Mouse (Mus musculus) spleen, adult 2 months (tissue): Measurements from ENCODE around the gene Tubgcp6. TPM values are rescaled to one million over a fixed set of nuclear protein-coding genes. Genes with fewer than 3 reads are reported as not detected.
A peak's percentile ranks its signal among the peaks of the same experiment; 100 is the strongest.

ENCODE experiments used
- DNase-seq, 2 experiments: peaks; one replicate each; pipeline versions ENCODE4 v3.0.0 to v3.0.0-alpha.2; 2012 to 2021; ENCODE audit warnings: low spot score in 2 of 2, low read depth in 1 of 2
- H3K27ac ChIP-seq: fragments of 200-500 bp; 2 replicates; pipeline ENCODE4 v1.5.1; 2012; ENCODE audit warnings: low read length, inconsistent platforms; ENCODE audit not compliant: insufficient read depth
- H3K27me3 ChIP-seq: fragments of 200-500 bp; 2 replicates; pipeline ENCODE4 v1.6.1; 2012; ENCODE audit warnings: mild to moderate bottlenecking, moderate library complexity, low read length, inconsistent platforms; ENCODE audit not compliant: control insufficient read depth, insufficient read depth
- H3K36me3 ChIP-seq: fragments of 200-500 bp; 2 replicates; pipeline ENCODE4 v1.6.1; 2012; ENCODE audit warnings: mild to moderate bottlenecking, low read length, inconsistent platforms; ENCODE audit not compliant: control insufficient read depth, insufficient read depth
- H3K4me1 ChIP-seq: fragments of 200-500 bp; 2 replicates; pipeline ENCODE4 v1.6.1; 2011; ENCODE audit warnings: inconsistent platforms; ENCODE audit not compliant: control insufficient read depth, insufficient read depth, insufficient read length
- H3K4me3 ChIP-seq: fragments of 200-500 bp; 2 replicates; pipeline ENCODE4 v1.5.1; 2011; ENCODE audit warnings: mild to moderate bottlenecking, inconsistent platforms; ENCODE audit not compliant: insufficient read depth, insufficient read length; ENCODE audit errors: extremely low read depth
- CTCF ChIP-seq: fragments of 200-500 bp; IDR thresholded peaks from 2 replicates; pipeline ENCODE4 v1.5.1; 2011; ENCODE audit warnings: mild to moderate bottlenecking, inconsistent platforms; ENCODE audit not compliant: insufficient read depth, insufficient read length, insufficient replicate concordance; ENCODE audit errors: extremely low read depth
- POLR2A ChIP-seq: fragments of 200-500 bp; IDR thresholded peaks from 2 replicates; pipeline ENCODE4 v1.6.1; 2011; ENCODE audit warnings: low read depth, low read length, inconsistent platforms
- WGBS: fragments of 180-500 bp; shearing (Covaris S2); methylation state at CpG from one replicate; pipeline ENCODE4 v1.1.7; 2018; 5-methylcytosine and 5-hydroxymethylcytosine counted together
- polyA plus RNA-seq: library from polyadenylated mRNA; depleted of rRNA; stranded (reverse); fragments of >200 nt; gene quantifications from 2 replicates; pipeline ENCODE4 v1.2.3, GENCODE M21; 2012; rRNA removed

Tubgcp6 gene
- 38.4 and 45.1 TPM in 2 replicates for polyA plus RNA-seq

DNA sequence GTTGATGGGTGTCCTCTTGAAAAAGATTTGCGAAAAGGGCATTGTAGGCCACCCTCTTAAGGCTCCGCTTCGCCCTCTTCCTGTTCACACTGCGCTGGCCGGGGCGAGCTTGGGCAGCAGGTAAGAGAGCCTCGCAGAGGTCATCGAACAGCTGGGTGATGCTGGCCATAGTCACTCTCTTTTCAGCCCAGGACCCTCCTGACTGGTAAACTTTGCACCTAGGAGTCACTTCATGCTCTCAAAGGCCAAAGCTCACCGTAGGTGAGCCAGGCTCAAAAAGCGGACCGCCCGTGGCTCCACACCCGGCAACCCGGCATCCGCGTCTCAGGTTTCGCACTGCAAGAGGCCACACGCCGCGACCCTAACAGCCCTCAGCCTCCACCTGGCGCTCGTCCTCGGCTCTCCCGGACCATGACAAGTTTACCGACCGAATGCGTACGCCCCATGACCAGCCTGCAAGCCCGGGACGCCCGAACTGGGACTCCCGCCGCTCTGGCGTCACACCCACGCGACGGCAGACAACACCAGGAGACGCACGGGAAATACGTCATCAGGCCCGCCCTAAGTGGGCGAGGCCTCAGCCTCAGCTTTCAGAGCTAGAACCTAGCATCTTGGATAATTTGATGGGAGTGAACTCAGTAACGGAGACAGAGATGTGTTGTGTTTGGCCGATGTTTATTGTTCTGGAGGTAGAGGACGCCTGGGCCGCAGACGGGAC, at the start of gene Tubgcp6:
Tubgcp6 (minus strand) TSS at position 464 of the 718 bp plus-strand sequence.
- peak; percentile 80 to 91 for DNase-seq
- 1% methylated on average over 47 of the region's 47 CpGs for WGBS
- peaks cover 15% of the 10 kb centered on the region for H3K4me1 ChIP-seq

DNA sequence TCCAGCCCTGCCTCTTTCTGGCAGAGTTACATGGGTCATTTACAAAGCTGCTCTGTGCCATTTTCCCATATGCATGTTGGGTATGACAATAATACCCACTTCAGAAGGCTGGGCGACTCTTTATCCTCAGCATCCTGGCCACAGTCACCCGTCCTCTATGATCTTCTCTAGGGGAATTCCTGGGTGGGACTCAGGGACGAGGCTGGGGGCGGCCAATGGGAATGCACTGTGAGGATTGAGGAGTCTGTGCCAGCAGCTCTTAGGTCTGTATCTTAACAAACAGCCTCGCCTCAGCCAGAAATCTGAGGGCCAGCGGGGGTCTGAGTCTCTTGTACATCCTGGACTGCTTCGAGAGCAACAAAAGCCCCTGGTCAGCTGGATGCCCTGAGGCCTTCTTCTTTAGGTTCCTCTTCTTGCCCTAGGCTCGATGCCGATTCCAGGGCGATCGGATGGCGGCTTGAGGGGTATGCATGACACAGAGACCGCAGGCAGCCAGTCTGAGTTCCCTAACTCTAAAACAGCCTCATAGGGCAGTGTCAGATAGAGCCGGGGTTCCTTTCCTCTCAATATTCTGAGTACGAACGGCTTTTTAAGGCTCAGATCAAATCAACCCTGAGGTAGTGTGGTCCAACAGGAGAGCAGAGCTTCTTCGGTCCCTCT, 49.5 kb upstream of the Tubgcp6 start:
- TF ChIP-seq POLR2A: no peak
- Histone ChIP-seq H3K4me3 (peak overlapping the region; percentile 66), H3K36me3 (no peaks in the 10 kb centered on the region), H3K27ac (peak overlapping the region; percentile 55), H3K4me1 (peaks cover 17% of the 10 kb centered on the region; the same call in 1 of the 2 replicates), H3K27me3 (no peaks in the 10 kb centered on the region)
- DNase-seq: no peak
- 27% methylated on average over 17 of the region's 17 CpGs for WGBS

More for the DNA sequence above, at the start of gene Tubgcp6:
- peaks cover 9% of the 10 kb centered on the region for H3K36me3 ChIP-seq
- peak; percentile 41; the same call in 1 of the 2 replicates for TF ChIP-seq POLR2A
- no peak for TF ChIP-seq CTCF
- no peaks in the 10 kb centered on the region for H3K27me3 ChIP-seq
- peak within 1 kb of the TSS; percentile 55 for H3K27ac ChIP-seq
- peak within 1 kb of the TSS; percentile 97 for H3K4me3 ChIP-seq

DNA sequence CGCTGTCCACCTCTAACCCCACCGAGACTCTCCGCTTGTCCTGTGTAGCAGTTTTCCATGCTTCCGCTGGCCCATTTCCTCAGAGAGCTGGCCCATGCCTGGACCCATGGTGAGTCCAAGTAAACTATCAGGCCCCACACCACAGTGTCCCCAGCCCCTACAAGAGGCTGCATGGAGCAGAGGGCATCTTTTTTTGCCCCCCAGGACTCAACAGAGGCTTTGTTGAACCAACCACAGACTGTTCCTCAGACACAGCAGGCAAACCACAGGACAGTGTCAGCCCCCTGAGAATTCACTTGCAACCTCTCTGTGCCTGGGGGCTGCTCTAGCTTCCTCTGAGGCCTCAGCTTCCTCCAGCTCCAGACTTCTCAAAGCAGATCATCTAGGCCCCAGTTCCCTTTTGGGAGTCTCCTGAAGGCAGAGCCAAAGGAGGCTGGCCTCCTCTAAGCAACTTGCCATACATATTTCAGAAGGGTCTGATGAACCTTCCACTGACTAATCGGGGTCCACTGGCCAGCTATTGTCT, 48.7 kb upstream of the Tubgcp6 start:
- WGBS: 73% methylated on average over 5 of the region's 5 CpGs
- H3K27ac ChIP-seq: no peak overlapping the region
- no peak overlapping the region for H3K4me3 ChIP-seq
- TF ChIP-seq CTCF: no peak
- no peak for TF ChIP-seq POLR2A
- H3K4me1 ChIP-seq: peaks cover 10% of the 10 kb centered on the region; the same call in 1 of the 2 replicates
- no peaks in the 10 kb centered on the region for H3K27me3 ChIP-seq
- no peaks in the 10 kb centered on the region for H3K36me3 ChIP-seq
- DNase-seq: no peak

DNA sequence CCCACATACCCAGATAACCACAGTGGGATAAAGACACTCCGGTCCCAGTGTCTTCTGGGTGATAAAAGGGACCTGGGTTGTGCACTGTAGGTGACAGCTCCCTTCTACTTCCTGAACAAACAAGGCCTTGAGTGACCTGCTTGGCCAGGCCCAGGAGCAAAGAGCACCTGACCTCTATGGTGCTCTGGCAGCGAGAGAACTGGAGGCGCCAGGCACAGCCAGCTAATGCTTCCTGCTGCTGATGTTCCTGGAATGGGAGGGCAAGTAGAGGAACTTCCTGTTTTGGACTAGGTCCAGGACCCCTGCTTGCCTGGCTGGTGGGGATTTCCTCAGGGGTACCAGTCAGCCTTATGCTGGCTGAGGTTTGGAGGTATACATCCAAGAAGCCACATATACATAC, 47.2 kb upstream of the Tubgcp6 start:
- peaks cover 10% of the 10 kb centered on the region; the same call in 1 of the 2 replicates for H3K4me1 ChIP-seq
- peak overlapping the region; percentile 29; the same call in 1 of the 2 replicates for H3K27ac ChIP-seq
- H3K4me3 ChIP-seq: no peak overlapping the region
- TF ChIP-seq CTCF: no peak
- no peak for TF ChIP-seq POLR2A
- WGBS: 78% methylated on average over 3 of the region's 3 CpGs
- H3K27me3 ChIP-seq: no peaks in the 10 kb centered on the region
- DNase-seq: no peak
- H3K36me3 ChIP-seq: 0 out of 2 replicates have a peak, but pooled peaks cover 1% of the 10 kb centered on the region

DNA sequence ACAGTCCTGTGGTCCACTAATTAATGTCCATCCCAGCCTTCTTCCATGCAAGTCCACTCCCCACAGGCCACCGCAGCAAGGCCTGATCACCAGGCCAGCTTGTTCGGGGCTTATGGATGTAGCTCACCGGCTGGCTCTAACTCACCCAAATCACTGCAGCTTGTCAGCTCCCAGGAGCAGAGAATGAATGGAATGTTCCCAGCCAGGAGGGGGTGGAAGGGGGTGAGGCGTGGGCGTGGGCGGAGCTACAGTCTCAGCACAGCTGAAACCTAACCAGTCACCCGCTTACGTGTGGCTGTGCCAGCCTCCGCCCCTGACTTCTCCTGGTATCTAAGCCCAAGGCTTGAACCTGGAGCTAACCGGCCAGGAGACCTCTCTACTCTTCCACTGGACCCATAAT, 46.5 kb upstream of the Tubgcp6 start:
- H3K27me3 ChIP-seq: no peaks in the 10 kb centered on the region
- H3K4me3 ChIP-seq: no peak overlapping the region
- TF ChIP-seq POLR2A: no peak
- WGBS: 82% methylated on average over 10 of the region's 10 CpGs
- 0 out of 2 replicates have a peak, but pooled peaks cover 1% of the 10 kb centered on the region for H3K36me3 ChIP-seq
- peaks cover 10% of the 10 kb centered on the region; the same call in 1 of the 2 replicates for H3K4me1 ChIP-seq
- no peak overlapping the region for H3K27ac ChIP-seq
- no peak for DNase-seq

DNA sequence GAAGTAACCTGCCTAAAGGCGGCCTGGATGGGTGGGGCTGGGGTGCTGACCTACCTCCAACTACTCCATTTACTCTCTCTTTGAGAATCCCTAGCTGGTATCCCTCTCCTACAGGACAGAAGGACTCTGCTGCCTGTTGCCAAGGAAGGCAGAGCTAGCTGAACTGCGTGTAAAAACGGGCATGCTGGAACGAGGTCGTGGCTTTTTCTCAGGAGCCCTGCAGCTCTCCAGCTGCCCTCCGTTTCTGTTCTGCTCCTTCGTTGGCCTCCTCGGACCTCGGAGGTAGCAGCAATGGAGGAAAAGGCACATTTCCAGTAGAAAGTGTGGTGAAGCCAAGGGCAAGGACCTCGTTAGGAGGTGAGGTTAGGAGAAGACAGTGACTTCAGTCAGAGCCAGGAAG, 46.0 kb upstream of the Tubgcp6 start:
- no peak for TF ChIP-seq CTCF
- H3K4me3 ChIP-seq: no peak overlapping the region
- H3K4me1 ChIP-seq: peaks cover 10% of the 10 kb centered on the region; the same call in 1 of the 2 replicates
- H3K27me3 ChIP-seq: no peaks in the 10 kb centered on the region
- no peak for DNase-seq
- H3K27ac ChIP-seq: no peak overlapping the region
- WGBS: 87% methylated on average over 10 of the region's 10 CpGs
- 0 out of 2 replicates have a peak, but pooled peaks cover 1% of the 10 kb centered on the region for H3K36me3 ChIP-seq

DNA sequence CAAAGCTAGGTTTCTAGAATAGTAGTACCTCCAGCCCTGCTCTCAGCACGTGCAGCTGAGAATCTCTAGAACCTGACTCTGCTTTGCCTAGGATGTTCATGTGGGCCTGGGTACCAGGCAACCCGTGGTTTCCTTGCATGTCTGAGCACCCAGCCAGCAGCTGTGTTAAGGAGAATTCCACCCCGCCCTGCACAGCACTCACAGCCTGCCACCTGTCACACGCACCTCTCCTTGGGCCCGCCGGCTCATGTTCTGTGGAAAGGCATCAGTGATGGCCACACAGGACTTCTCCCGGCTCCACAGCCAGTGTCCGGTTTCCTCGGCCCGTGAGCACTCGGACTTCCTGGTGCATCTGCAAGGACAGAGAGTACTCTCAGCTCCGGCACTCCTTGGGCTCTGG, 42.6 kb upstream of the Tubgcp6 start:
- TF ChIP-seq CTCF (no peak), POLR2A (no peak)
- H3K36me3 ChIP-seq: 0 out of 2 replicates have a peak, but pooled peaks cover 1% of the 10 kb centered on the region
- 91% methylated on average over 12 of the region's 12 CpGs for WGBS
- DNase-seq: no peak
- H3K27ac ChIP-seq: no peak overlapping the region
- no peaks in the 10 kb centered on the region for H3K27me3 ChIP-seq
- no peaks in the 10 kb centered on the region for H3K4me1 ChIP-seq
- H3K4me3 ChIP-seq: no peak overlapping the region
